Mouse (Mus musculus) left cerebral cortex, adult 18-20 months (tissue): Measurements from ENCODE around the gene Hmcn1. TPM values are rescaled to one million over a fixed set of nuclear protein-coding genes. Genes with fewer than 3 reads are reported as not detected.

ENCODE experiments used
- DNase-seq, 2 experiments: peaks; one replicate each; pipeline ENCODE4 v3.0.0; 2021 to 2022; ENCODE audit warnings: low spot score in 2 of 2, mixed read lengths in 1 of 2
- total RNA-seq, 2 experiments: library from RNA; stranded (reverse); gene quantifications; 2 replicates each; pipeline ENCODE4 v1.2.3; 2021

The Hmcn1 gene
- total RNA-seq, 2 experiments from 2014 or later: 1.6 to 2.8 TPM

GRCm38 (mm10) chr1:150681433-150681832 lies 311.8 kb downstream of the Hmcn1 start:
- DNase-seq: no peak

- DNase-seq: peak in 1 of 2 experiments; percentile 7
These were observed 312.2 kb downstream of the Hmcn1 start for GRCm38 (mm10) chr1:150681006-150681405.

DNA sequence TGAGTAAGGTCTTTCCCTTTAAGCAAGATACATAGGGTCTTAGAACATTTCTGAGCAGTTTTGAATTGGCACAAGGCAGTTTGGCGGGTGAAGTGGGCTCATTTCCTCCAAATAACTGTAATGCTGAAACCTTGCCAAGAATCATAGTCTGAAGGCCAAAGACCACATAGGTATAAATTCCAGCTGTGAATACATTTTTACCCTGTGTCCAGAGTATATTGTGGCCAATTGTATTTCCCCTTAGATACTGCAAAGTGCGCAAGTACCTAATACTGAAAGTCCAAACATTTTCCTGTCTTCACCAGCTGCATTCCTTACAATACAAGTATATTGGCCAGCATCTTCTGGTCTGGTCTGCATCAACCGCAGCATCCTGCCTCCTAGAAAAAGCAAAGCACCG lies 312.9 kb downstream of the Hmcn1 start:
- DNase-seq: no peak

- DNase-seq: no peak
These were observed 347.9 kb downstream of the Hmcn1 start for GRCm38 (mm10) chr1:150645314-150645713.

- no peak for DNase-seq
These were observed 353.7 kb downstream of the Hmcn1 start for GRCm38 (mm10) chr1:150639522-150639921.

- DNase-seq: no peak
These were observed 360.7 kb downstream of the Hmcn1 start for GRCm38 (mm10) chr1:150632506-150632905.

DNA sequence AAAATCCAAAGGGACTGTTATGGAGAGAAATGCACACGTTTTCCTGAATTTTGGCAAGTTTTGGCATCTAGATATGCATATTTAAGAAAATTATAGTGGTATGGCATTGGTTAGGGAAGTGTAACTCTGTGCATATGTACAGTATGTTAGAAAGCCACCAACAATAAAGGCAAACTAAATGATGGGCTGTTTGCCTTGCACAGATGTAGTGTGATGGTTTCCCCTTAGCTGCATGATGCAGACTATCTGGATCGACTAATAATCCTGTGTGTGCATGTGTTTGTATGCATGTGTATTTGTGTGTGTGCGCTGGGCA lies 361.4 kb downstream of the Hmcn1 start:
- DNase-seq: no peak

- no peak for DNase-seq
These were observed 362.0 kb downstream of the Hmcn1 start for GRCm38 (mm10) chr1:150631035-150631855.

GRCm38 (mm10) chr1:150623226-150623625 lies 370.0 kb downstream of the Hmcn1 start:
- no peak for DNase-seq

DNA sequence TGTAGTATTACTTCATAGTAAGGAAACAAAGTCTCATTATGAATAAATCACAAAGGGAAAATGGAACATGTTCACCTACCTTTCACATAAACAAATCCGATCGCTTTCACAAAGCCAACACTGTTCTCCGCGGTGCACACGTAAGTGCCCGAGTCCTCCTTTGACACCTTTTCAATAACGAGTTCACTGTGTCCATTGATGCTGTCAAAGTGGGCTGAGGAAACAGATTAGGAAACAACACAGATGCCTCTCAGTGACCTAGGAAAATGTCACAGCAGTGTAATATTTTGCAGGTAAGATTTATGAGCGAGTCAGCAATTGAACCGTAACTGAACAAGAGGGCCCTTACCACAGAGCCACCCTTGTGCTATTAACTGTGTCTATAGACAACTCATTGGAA lies 382.7 kb downstream of the Hmcn1 start:
- no peak for DNase-seq

GRCm38 (mm10) chr1:150606173-150606572 lies 387.1 kb downstream of the Hmcn1 start:
- DNase-seq: no peak

DNA sequence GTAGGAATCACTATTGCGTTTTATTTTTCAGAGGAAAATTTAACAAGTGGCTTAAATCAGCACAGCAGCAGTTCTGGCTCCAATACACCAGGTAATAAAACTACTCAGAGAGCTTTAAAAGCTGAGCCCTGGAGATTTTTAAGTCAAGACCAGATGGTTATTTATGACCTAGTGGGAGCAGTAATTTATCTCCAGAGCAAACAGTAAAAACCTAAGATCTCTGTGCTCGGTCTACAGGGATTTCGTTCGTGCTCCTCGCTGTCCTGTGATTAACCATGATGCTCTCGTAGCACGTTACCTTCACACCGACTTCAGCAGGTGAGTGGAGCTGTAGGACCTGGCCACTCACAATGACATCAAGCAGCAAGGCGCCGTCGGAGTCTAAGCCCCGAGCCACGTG lies 399.6 kb downstream of the Hmcn1 start:
- no peak for DNase-seq

- peak; percentile 51 to 58 for DNase-seq
These were observed 402.0 kb downstream of the Hmcn1 start for GRCm38 (mm10) chr1:150591253-150591652.

- no peak for DNase-seq
These were observed 405.8 kb downstream of the Hmcn1 start for GRCm38 (mm10) chr1:150587410-150587809.

DNA sequence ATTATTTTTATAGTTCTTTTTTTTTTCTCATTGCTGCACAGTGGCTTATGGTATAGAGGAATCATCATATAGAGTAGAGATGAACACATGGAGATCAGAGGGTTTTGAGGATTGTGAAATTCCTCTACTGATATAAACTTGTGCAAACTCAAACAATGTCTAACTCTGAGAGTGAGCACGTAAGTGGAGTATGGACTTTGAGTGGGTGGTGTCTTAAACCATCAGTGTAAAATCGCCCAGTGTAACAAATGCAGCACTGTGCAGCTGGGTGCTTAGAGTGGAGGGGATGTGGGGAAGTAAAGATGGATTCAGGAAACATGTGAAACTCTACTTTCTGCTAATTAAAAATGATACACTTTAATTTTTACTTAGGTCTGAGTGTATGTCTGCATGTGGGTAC lies 408.8 kb downstream of the Hmcn1 start:
- no peak for DNase-seq

- DNase-seq: peak in 1 of 2 experiments; percentile 3
These were observed 409.5 kb downstream of the Hmcn1 start for GRCm38 (mm10) chr1:150583734-150584133.

- DNase-seq: no peak
These were observed 412.7 kb downstream of the Hmcn1 start for GRCm38 (mm10) chr1:150580561-150580960.

DNA sequence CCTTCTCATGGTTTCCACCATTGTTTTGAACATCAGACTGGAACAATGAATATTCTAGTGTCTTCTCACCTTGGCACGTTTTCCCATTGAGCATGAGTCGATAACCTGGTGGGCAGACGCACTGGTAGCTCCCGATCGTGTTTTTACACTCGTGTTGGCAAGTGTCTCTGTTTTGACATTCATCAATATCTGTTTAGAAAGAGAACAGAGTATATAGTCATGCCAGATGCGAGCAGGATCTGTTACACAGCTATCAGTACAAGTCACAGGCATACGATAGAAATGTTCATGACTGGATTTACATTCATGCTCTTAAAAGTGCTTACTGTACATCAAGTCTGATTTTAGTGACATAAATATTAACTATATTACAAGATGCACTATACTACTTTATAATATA lies 419.8 kb downstream of the Hmcn1 start:
- no peak for DNase-seq

- no peak for DNase-seq
These were observed 422.6 kb downstream of the Hmcn1 start for GRCm38 (mm10) chr1:150570562-150571156.

DNA sequence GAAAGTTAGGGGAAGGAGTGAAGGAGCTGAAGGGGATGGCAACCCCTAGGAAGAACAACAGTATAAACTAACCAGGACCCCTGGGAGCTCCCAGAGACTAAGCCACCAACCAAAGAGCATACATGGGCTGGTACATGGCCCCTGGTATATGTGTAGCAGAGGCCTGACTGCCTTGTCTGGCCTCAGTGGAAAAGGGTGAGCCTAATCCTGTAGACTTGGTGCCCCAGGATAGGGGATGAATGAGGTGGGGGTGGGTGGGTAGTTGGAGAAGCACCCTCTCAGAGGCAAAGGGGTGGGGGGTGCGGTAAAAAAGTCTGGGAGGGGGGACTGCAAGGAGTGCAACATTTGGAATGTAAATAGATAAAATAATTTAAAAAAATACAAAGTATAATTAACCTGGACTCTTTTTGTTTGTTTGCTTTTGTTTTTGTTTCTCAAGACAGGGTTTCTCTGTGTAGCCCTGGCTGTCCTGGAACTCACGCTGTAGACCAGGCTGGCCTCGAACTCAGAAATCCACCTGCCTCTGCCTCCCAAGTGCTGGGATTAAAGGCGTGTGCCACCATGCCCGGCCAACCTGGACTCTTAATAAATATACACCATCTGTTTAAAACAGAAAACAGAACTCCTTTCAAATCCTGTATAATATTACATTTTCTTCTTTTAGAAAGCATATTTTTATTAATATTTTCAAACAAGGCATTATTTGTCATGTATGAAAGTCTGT lies 423.3 kb downstream of the Hmcn1 start:
- no peak for DNase-seq

DNA sequence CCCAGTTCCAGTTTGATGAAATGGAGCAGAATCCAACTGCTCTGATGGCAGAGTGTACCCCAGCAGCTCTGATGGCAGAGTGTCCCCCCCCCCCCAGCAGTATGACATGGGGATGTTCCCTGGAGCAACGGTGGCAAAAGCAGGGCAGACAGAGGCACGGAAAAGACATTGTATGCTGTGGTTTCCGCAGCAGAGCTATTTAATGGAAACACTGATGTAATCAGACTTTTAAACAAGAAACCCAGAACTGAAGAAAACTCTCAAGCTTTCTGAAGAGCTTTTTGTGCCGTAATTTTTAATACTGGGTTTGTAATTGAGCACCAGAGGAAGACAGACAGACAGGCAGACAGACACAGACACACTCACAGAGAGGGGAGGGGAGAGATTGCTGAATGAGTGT lies 426.9 kb downstream of the Hmcn1 start:
- DNase-seq: no peak

GRCm38 (mm10) chr1:150556621-150557020 lies 436.6 kb downstream of the Hmcn1 start:
- no peak for DNase-seq
